Comparison of ENCODE assay signal across 11 mouse cellular contexts in genomic region chr9:83615912-83616585, GRCm38 (mm10).
DNase-seq lines count a peak whose midpoint lies in the region; ATAC-seq lines count a peak whose summit lies in the region.
"Had no signal": no experiment of that assay in that cellular context is flagged by ENCODE, and none has a peak within 500 bp of the region (broad histone marks: within the 10 kb centered on the region; RNA-seq: fewer than 3 reads in every experiment).

No protein-coding gene starts in this region.

- H3K36me3 ChIP-seq in heart, embryonic 16.5 days (ENCODE audit: control insufficient read depth, insufficient read depth): no peaks in the 10 kb centered on the region

- ATAC-seq in heart, embryonic 16.5 days (replicated peaks; ENCODE audit: extremely low read depth, insufficient read depth, low FRiP score): no peak
- peak; percentile 85 to 94 for ATAC-seq in hematopoietic stem cell, adult 5-6 weeks (replicated peaks in 1 of 2; ENCODE audit: insufficient read depth in 1 of 2, low FRiP score in 2 of 2, low TSS enrichment in 1 of 2, low read depth in 1 of 2, poor library complexity in 2 of 2, severe bottlenecking in 2 of 2)
- no peak for ATAC-seq in erythroid progenitor cell, adult 5-6 weeks (replicated peaks; ENCODE audit: low FRiP score, poor library complexity, severe bottlenecking)
- ATAC-seq: inflammation-experienced regulatory T-cells, adult 6 months had no signal

- WGBS in heart, embryonic 16.5 days: 15% methylated on average over 6 of the region's 6 CpGs

- H3K4me2 ChIP-seq in heart, embryonic 16.5 days (ENCODE audit: low read depth, low read length): peak overlapping the region; percentile 45

- no peaks in the 10 kb centered on the region for H3K27me3 ChIP-seq in heart, embryonic 16.5 days (ENCODE audit: control insufficient read depth, insufficient read depth, low read length)

- no peak for DNase-seq in heart, adult 9 months (ENCODE audit: low spot score in 2 of 2)
- DNase-seq in urinary bladder, postnatal 14 days (ENCODE audit: low spot score): peak; percentile 52
- no peak for DNase-seq in urinary bladder, postnatal 25 days (ENCODE audit: low spot score)
- DNase-seq in layer of hippocampus, postnatal 36 days: no peak
- DNase-seq: cerebellum, postnatal 36 days; retina, postnatal 1 day had no signal

- H3K4me3 ChIP-seq in heart, embryonic 16.5 days (ENCODE audit: low read length): no peak overlapping the region

- H3K4me1 ChIP-seq in heart, embryonic 16.5 days (ENCODE audit: control insufficient read depth, insufficient read depth, low read length): peaks cover 14% of the 10 kb centered on the region

- H3K9ac ChIP-seq in heart, embryonic 16.5 days (ENCODE audit: low read length): no peak overlapping the region
- H3K9ac ChIP-seq: liver, embryonic 14.5 days had no signal

- no peaks in the 10 kb centered on the region for H3K9me3 ChIP-seq in heart, embryonic 16.5 days (replicated peaks; ENCODE audit: control insufficient read depth, low read length)

- H3K27ac ChIP-seq in heart, embryonic 16.5 days (ENCODE audit: low read length): no peak overlapping the region
- H3K27ac ChIP-seq: liver, embryonic 14.5 days had no signal

Comparison
In these comparisons a context has a peak if more than half of its experiments do, and no peak if none do; other contexts are left out.
1. ATAC-seq: peak in hematopoietic stem cell, adult 5-6 weeks (2 of 2); none in heart, embryonic 16.5 days (single experiment) and erythroid progenitor cell, adult 5-6 weeks (single experiment).